Mouse (Mus musculus) CH12.LX (cell line): ENCODE results near the gene Artn.

ENCODE experiments used
- CHD2 ChIP-seq: IDR thresholded peaks from 2 replicates; pipeline ENCODE4 v1.6.1; 2011; ENCODE audit warnings: low read length, improper control_type of control experiment
- MAZ ChIP-seq: IDR thresholded peaks from 2 replicates; pipeline ENCODE4 v1.6.1; 2012; ENCODE audit warnings: low read depth, mild to moderate bottlenecking, inconsistent platforms, low read length, improper control_type of control experiment, moderate library complexity
- RCOR1 ChIP-seq: conservative IDR thresholded peaks from 2 replicates; pipeline ENCODE4 v1.6.1; 2012; ENCODE audit warnings: low read depth, mild to moderate bottlenecking, inconsistent platforms, low read length, improper control_type of control experiment

DNA sequence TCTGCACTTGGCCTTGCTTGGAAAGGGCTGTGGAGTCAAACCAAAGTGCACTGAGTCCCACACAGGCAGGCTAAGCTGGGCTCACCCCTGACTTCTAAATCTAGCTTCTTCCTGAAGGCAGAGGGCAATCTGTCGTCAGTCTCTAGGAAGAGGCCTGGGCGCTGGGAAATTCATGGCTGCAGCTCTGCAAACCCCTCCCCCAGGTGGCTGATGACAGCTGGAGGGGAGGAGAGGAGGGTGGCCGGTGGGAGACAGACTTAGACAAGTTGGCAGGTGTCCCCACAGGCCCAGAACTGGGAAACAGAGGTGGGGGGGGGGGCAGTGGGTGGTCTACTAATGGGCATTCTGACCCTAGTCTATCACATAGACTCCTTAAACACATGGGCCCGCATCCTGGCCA lies 27.9 kb upstream of the Artn start:
- TF ChIP-seq RCOR1 (no peak), CHD2 (no peak), MAZ (no peak)
